Mouse (Mus musculus) myocyte (in vitro differentiated cells): ENCODE data around the gene Grtp1. TPM values are rescaled to one million over a fixed set of nuclear protein-coding genes. Genes with fewer than 3 reads are reported as not detected.

ENCODE experiments used
- H3K27me3 ChIP-seq: one replicate; pipeline ENCODE4 v1.6.1; 2011; ENCODE audit not compliant: control insufficient read depth, insufficient read depth, insufficient read length
- H3K36me3 ChIP-seq: one replicate; pipeline ENCODE4 v1.6.1; 2011; ENCODE audit not compliant: control insufficient read depth, insufficient read depth
- H3K4me2 ChIP-seq: one replicate; pipeline ENCODE4 v1.6.1; 2011; ENCODE audit warnings: low read depth, control low read depth
- H3K4me3 ChIP-seq: one replicate; pipeline ENCODE4 v1.5.1; 2011; ENCODE audit warnings: mild to moderate bottlenecking, control low read depth, moderate library complexity
- H3K79me2 ChIP-seq: one replicate; pipeline ENCODE4 v1.6.1; 2011; ENCODE audit not compliant: control insufficient read depth, insufficient read depth
- H3ac ChIP-seq: one replicate; pipeline ENCODE4 v1.6.1; 2011; ENCODE audit not compliant: control insufficient read depth, insufficient read length
- CEBPB ChIP-seq: IDR thresholded peaks from 2 replicates; pipeline ENCODE4 v1.6.1; 2011; ENCODE audit warnings: mild to moderate bottlenecking, moderate library complexity; ENCODE audit not compliant: poor library complexity, insufficient read depth, severe bottlenecking
- E2F4 ChIP-seq: IDR thresholded peaks from one replicate; pipeline ENCODE4 v1.6.1; 2011; ENCODE audit warnings: mild to moderate bottlenecking, control low read depth, moderate library complexity; ENCODE audit not compliant: insufficient read depth
- MAX ChIP-seq: IDR thresholded peaks from one replicate; pipeline ENCODE4 v1.6.1; 2011; ENCODE audit warnings: low read depth, mild to moderate bottlenecking, control low read depth
- MYOD1 ChIP-seq, 3 experiments: IDR thresholded peaks; one replicate each; pipeline ENCODE4 v1.6.1; 2011; ENCODE audit warnings: control low read depth in 2 of 3, low read depth in 2 of 3, mild to moderate bottlenecking in 2 of 3, moderate library complexity in 1 of 3; ENCODE audit not compliant: insufficient read length in 2 of 3, control insufficient read depth in 1 of 3
- MYOG ChIP-seq, 3 experiments: IDR thresholded peaks; one replicate each; pipeline ENCODE4 v1.6.1; 2011; ENCODE audit warnings: control low read depth in 2 of 3, low read depth in 2 of 3, mild to moderate bottlenecking in 2 of 3; ENCODE audit not compliant: insufficient read length in 2 of 3, control insufficient read depth in 1 of 3, insufficient read depth in 1 of 3
- POLR2A ChIP-seq: IDR thresholded peaks from one replicate; pipeline ENCODE4 v1.6.1; 2011; ENCODE audit warnings: low read depth, mild to moderate bottlenecking, control low read depth, moderate library complexity; ENCODE audit not compliant: insufficient read length
- POLR2AphosphoS2 ChIP-seq: IDR thresholded peaks from one replicate; pipeline ENCODE4 v1.6.1; 2011; ENCODE audit warnings: low read depth, control low read depth; ENCODE audit not compliant: insufficient read length
- REST ChIP-seq: IDR thresholded peaks from one replicate; pipeline ENCODE4 v1.6.1; 2011; ENCODE audit warnings: mild to moderate bottlenecking, control low read depth, moderate library complexity; ENCODE audit not compliant: insufficient read depth, insufficient read length
- SRF ChIP-seq: IDR thresholded peaks from one replicate; pipeline ENCODE4 v1.6.1; 2011; ENCODE audit warnings: low read depth; ENCODE audit not compliant: control insufficient read depth, insufficient read length
- TCF12 ChIP-seq: IDR thresholded peaks from one replicate; pipeline ENCODE4 v1.6.1; 2011; ENCODE audit warnings: mild to moderate bottlenecking, control low read depth; ENCODE audit not compliant: poor library complexity, insufficient read depth, severe bottlenecking
- TCF3 ChIP-seq: IDR thresholded peaks from one replicate; pipeline ENCODE4 v1.6.1; 2011; ENCODE audit warnings: low read depth, control low read depth; ENCODE audit not compliant: insufficient read length
- USF1 ChIP-seq: IDR thresholded peaks from one replicate; pipeline ENCODE4 v1.6.1; 2011; ENCODE audit warnings: low read depth, mild to moderate bottlenecking, control low read depth, moderate library complexity
- polyA plus RNA-seq: library from polyadenylated mRNA; unstranded; fragments of >200 nt; fragmentation: generic; extraction: Trizol; gene quantifications from one replicate; pipeline ENCODE4 v1.2.1, GENCODE M21; 2012; ENCODE audit warnings: missing spikeins

The Grtp1 gene
- polyA plus RNA-seq, 1 experiment = 34.4 TPM

- Histone ChIP-seq H3K4me2 (no peak overlapping the region), H3K79me2 (no peaks in the 10 kb centered on the region), H3ac (no peak overlapping the region), H3K27me3 (peaks cover 55% of the 10 kb centered on the region), H3K4me3 (no peak overlapping the region), H3K36me3 (no peaks in the 10 kb centered on the region)
- TF ChIP-seq CEBPB = no peak
- no peak for TF ChIP-seq USF1
- TF ChIP-seq MYOG (IDR thresholded peaks at IDR 0.05; ENCODE audit: control insufficient read depth in 1 of 3, insufficient read depth in 1 of 3, insufficient read length in 2 of 3, low read depth in 2 of 3) = no peak
- no peak for TF ChIP-seq REST
- no peak for TF ChIP-seq TCF12
- no peak for TF ChIP-seq MYOD1 (IDR thresholded peaks at IDR 0.05; ENCODE audit: control insufficient read depth in 1 of 3, insufficient read length in 2 of 3, low read depth in 2 of 3)
- no peak for TF ChIP-seq TCF3
- TF ChIP-seq POLR2A = no peak
- TF ChIP-seq POLR2AphosphoS2 = no peak
- no peak for TF ChIP-seq E2F4
- TF ChIP-seq SRF = no peak
- TF ChIP-seq MAX = no peak
These were observed 34.4 kb upstream of the Grtp1 start for GRCm38 (mm10) chr8:13234803-13235202.

GRCm38 (mm10) chr8:13230471-13230870, 30.1 kb upstream of the Grtp1 start:
- Histone ChIP-seq H3K4me3 (no peak overlapping the region), H3K36me3 (no peaks in the 10 kb centered on the region), H3K27me3 (peaks cover 45% of the 10 kb centered on the region), H3K79me2 (no peaks in the 10 kb centered on the region), H3K4me2 (no peak overlapping the region), H3ac (no peak overlapping the region)
- TF ChIP-seq POLR2AphosphoS2 (no peak), POLR2A (no peak), MYOD1 (IDR thresholded peaks at IDR 0.05; ENCODE audit: control insufficient read depth in 1 of 3, insufficient read length in 2 of 3, low read depth in 2 of 3) (no peak), MAX (no peak), MYOG (IDR thresholded peaks at IDR 0.05; ENCODE audit: control insufficient read depth in 1 of 3, insufficient read depth in 1 of 3, insufficient read length in 2 of 3, low read depth in 2 of 3) (no peak), USF1 (no peak), SRF (no peak), CEBPB (no peak), TCF3 (no peak), E2F4 (no peak)

GRCm38 (mm10) chr8:13229802-13230201, 29.4 kb upstream of the Grtp1 start:
- Histone ChIP-seq H3ac (no peak overlapping the region), H3K4me3 (no peak overlapping the region), H3K27me3 (peaks cover 38% of the 10 kb centered on the region), H3K36me3 (no peaks in the 10 kb centered on the region), H3K79me2 (no peaks in the 10 kb centered on the region), H3K4me2 (no peak overlapping the region)
- TF ChIP-seq SRF (no peak), MYOG (IDR thresholded peaks at IDR 0.05; ENCODE audit: control insufficient read depth in 1 of 3, insufficient read depth in 1 of 3, insufficient read length in 2 of 3, low read depth in 2 of 3) (no peak)

- Histone ChIP-seq H3ac (no peak overlapping the region), H3K4me2 (no peak overlapping the region), H3K27me3 (peaks cover 40% of the 10 kb centered on the region), H3K4me3 (no peak overlapping the region), H3K36me3 (no peaks in the 10 kb centered on the region), H3K79me2 (no peaks in the 10 kb centered on the region)
- no peak for TF ChIP-seq MYOG (IDR thresholded peaks at IDR 0.05; ENCODE audit: control insufficient read depth in 1 of 3, insufficient read depth in 1 of 3, insufficient read length in 2 of 3, low read depth in 2 of 3)
- no peak for TF ChIP-seq MYOD1 (IDR thresholded peaks at IDR 0.05; ENCODE audit: control insufficient read depth in 1 of 3, insufficient read length in 2 of 3, low read depth in 2 of 3)
- TF ChIP-seq POLR2A = no peak
- TF ChIP-seq TCF12 = no peak
- no peak for TF ChIP-seq TCF3
- no peak for TF ChIP-seq USF1
- TF ChIP-seq POLR2AphosphoS2 = no peak
- no peak for TF ChIP-seq CEBPB
- TF ChIP-seq E2F4 = no peak
- no peak for TF ChIP-seq MAX
- TF ChIP-seq SRF = no peak
- TF ChIP-seq REST = no peak
These were observed 28.6 kb upstream of the Grtp1 start for GRCm38 (mm10) chr8:13228923-13229610.

- TF ChIP-seq USF1 (peak; percentile 69), POLR2A (peak; percentile 35), SRF (no peak), TCF3 (no peak), MYOG (IDR thresholded peaks at IDR 0.05; ENCODE audit: control insufficient read depth in 1 of 3, insufficient read depth in 1 of 3, insufficient read length in 2 of 3, low read depth in 2 of 3) (no peak), CEBPB (no peak), REST (no peak), TCF12 (no peak), MYOD1 (IDR thresholded peaks at IDR 0.05; ENCODE audit: control insufficient read depth in 1 of 3, insufficient read length in 2 of 3, low read depth in 2 of 3) (peak in 1 of 3 experiments; percentile 10), E2F4 (no peak), POLR2AphosphoS2 (peak; percentile 28), MAX (no peak)
These were observed 26.8 kb upstream of the Grtp1 start for GRCm38 (mm10) chr8:13227184-13227583.

More at GRCm38 (mm10) chr8:13227184-13227583, 26.8 kb upstream of the Grtp1 start:
- Histone ChIP-seq H3K4me3 (no peak overlapping the region), H3K36me3 (no peaks in the 10 kb centered on the region), H3ac (no peak overlapping the region), H3K79me2 (no peaks in the 10 kb centered on the region), H3K27me3 (peaks cover 37% of the 10 kb centered on the region), H3K4me2 (peak overlapping the region; percentile 56)
